Mouse (Mus musculus) lung, embryonic 14.5 days (tissue): ENCODE data around the gene Anxa3. TPM values are rescaled to one million over a fixed set of nuclear protein-coding genes. Genes with fewer than 3 reads are reported as not detected.

Source experiments
- ATAC-seq: fragments of 200-750 bp; cut with Nextera tagmentation; 2 replicates; pipeline ENCODE4 v1.8.0; 2017; ENCODE audit warnings: mild to moderate bottlenecking, moderate TSS enrichment, moderate library complexity; ENCODE audit not compliant: insufficient read depth
- DNase-seq: peaks from one replicate; pipeline ENCODE4 v3.0.0-alpha.2; 2015
- H3K27ac ChIP-seq: fragments of 300-500 bp; sonication (generic); 2 replicates; pipeline ENCODE4 v1.5.1; 2014; ENCODE audit warnings: low read depth, mild to moderate bottlenecking, moderate library complexity
- H3K27me3 ChIP-seq: fragments of 300-500 bp; sonication (generic); 2 replicates; pipeline ENCODE4 v1.6.1; 2014; ENCODE audit warnings: low read length, control low read depth; ENCODE audit not compliant: insufficient read depth
- H3K36me3 ChIP-seq: fragments of 300-500 bp; sonication (generic); 2 replicates; pipeline ENCODE4 v1.6.1; 2014; ENCODE audit warnings: control low read depth; ENCODE audit not compliant: insufficient read depth
- H3K4me1 ChIP-seq: fragments of 300-500 bp; sonication (generic); 2 replicates; pipeline ENCODE4 v1.6.1; 2014; ENCODE audit warnings: antibody characterized with exemption, control low read depth; ENCODE audit not compliant: insufficient read depth
- H3K4me2 ChIP-seq: fragments of 300-500 bp; sonication (generic); 2 replicates; pipeline ENCODE4 v1.6.1; 2014; ENCODE audit warnings: mild to moderate bottlenecking
- H3K4me3 ChIP-seq: fragments of 300-500 bp; sonication (generic); 2 replicates; pipeline ENCODE4 v1.5.1; 2014; ENCODE audit warnings: low read depth, low read length
- H3K9ac ChIP-seq: fragments of 300-500 bp; sonication (generic); 2 replicates; pipeline ENCODE4 v1.6.1; 2014
- H3K9me3 ChIP-seq: fragments of 300-500 bp; sonication (generic); 2 replicates; pipeline ENCODE4 v1.6.1; 2016; ENCODE audit warnings: low read depth, low read length, control low read depth
- CTCF ChIP-seq: IDR thresholded peaks from 2 replicates; pipeline ENCODE4 v1.5.1; 2016; ENCODE audit warnings: antibody characterized with exemption, low read depth
- whole genome bisulfite sequencing: fragments of 180-500 bp; shearing (Covaris S2); extraction: QIAGEN DNeasy Blood & Tissue Kit; methylation state at CpG from one replicate; pipeline ENCODE4 v1.1.7; 2014; 5-methylcytosine and 5-hydroxymethylcytosine counted together
- polyA plus RNA-seq: library from polyadenylated mRNA; unstranded; fragments of >200 nt; fragmentation: Nextera tagmentation; extraction: Ambion mirVana; gene quantifications from 2 replicates; pipeline ENCODE4 v1.2.1, GENCODE M21; 2014

The Anxa3 gene
- polyA plus RNA-seq, 1 experiment from 2014 or later: 53.0 TPM

- ATAC-seq (peak; percentile 38), DNase-seq (peak; percentile 52)
- Histone ChIP-seq H3K4me3 (no peak overlapping the region), H3K9ac (no peak overlapping the region), H3K27me3 (no peaks in the 10 kb centered on the region), H3K27ac (peak overlapping the region; percentile 63; the same call in 1 of the 2 replicates), H3K9me3 (no peaks in the 10 kb centered on the region), H3K4me2 (no peak overlapping the region), H3K36me3 (no peaks in the 10 kb centered on the region), H3K4me1 (peaks cover 8% of the 10 kb centered on the region; the same call in 1 of the 2 replicates)
- WGBS: 33% methylated on average over 7 of the region's 7 CpGs
- TF ChIP-seq CTCF: no peak
Measured at GRCm38 (mm10) chr5:96802185-96802584, 9.0 kb downstream of the Anxa3 start.

- Histone ChIP-seq H3K4me3 (no peak overlapping the region), H3K36me3 (no peaks in the 10 kb centered on the region), H3K4me1 (peaks cover 8% of the 10 kb centered on the region; the same call in 1 of the 2 replicates), H3K27ac (peak overlapping the region; percentile 47; the same call in 1 of the 2 replicates), H3K4me2 (no peak overlapping the region), H3K9me3 (no peaks in the 10 kb centered on the region), H3K9ac (no peak overlapping the region), H3K27me3 (no peaks in the 10 kb centered on the region)
- DNase-seq (no peak), ATAC-seq (no peak)
- no peak for TF ChIP-seq CTCF
- WGBS: 17% methylated on average over 3 of the region's 3 CpGs
Measured at GRCm38 (mm10) chr5:96803091-96803490, 10.0 kb downstream of the Anxa3 start.

GRCm38 (mm10) chr5:96804304-96804703, 11.2 kb downstream of the Anxa3 start:
- no peaks in the 10 kb centered on the region for H3K36me3 ChIP-seq
- WGBS: 46% methylated on average over 4 of the region's 4 CpGs
- H3K27ac ChIP-seq: peak overlapping the region; percentile 31; the same call in 1 of the 2 replicates
- TF ChIP-seq CTCF: no peak
- H3K4me3 ChIP-seq: no peak overlapping the region
- DNase-seq (peak; percentile 72), ATAC-seq (peak; percentile 36; the same call in 1 of the 2 replicates)
- peaks cover 8% of the 10 kb centered on the region; the same call in 1 of the 2 replicates for H3K4me1 ChIP-seq
- no peaks in the 10 kb centered on the region for H3K9me3 ChIP-seq
- no peaks in the 10 kb centered on the region for H3K27me3 ChIP-seq
- H3K9ac ChIP-seq: no peak overlapping the region
- H3K4me2 ChIP-seq: no peak overlapping the region

- Histone ChIP-seq H3K36me3 (no peaks in the 10 kb centered on the region), H3K4me1 (peaks cover 8% of the 10 kb centered on the region; the same call in 1 of the 2 replicates), H3K27ac (peak overlapping the region; percentile 31; the same call in 1 of the 2 replicates), H3K4me3 (no peak overlapping the region), H3K4me2 (no peak overlapping the region), H3K9ac (no peak overlapping the region), H3K27me3 (no peaks in the 10 kb centered on the region), H3K9me3 (no peaks in the 10 kb centered on the region)
- no peak for TF ChIP-seq CTCF
- no peak for DNase-seq
- 66% methylated on average over 3 of the region's 3 CpGs for WGBS
- ATAC-seq: peak; percentile 28; the same call in 1 of the 2 replicates
Measured at GRCm38 (mm10) chr5:96804813-96805212, 11.7 kb downstream of the Anxa3 start.

DNA sequence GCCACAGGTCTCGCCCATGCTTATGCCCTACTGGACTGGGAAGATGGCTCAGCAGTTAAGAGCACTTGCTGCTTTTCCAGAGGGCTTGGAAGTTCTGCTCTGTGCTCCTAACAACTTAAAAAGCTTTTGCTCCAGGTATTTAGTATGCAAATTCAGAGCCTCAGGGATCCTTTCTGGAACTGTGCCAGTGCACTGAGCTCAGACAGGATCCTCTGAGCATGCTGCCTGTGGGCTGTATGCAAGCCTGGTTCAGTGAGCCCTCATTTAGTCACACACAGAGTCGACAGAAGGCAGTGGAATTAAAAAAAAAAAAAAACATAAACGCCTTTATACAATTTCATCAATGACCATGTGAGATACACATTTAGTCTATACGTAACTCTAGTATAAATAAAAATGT, 17.5 kb downstream of the Anxa3 start:
- no peak overlapping the region for H3K4me3 ChIP-seq
- no peak overlapping the region for H3K9ac ChIP-seq
- H3K9me3 ChIP-seq: no peaks in the 10 kb centered on the region
- H3K27me3 ChIP-seq: no peaks in the 10 kb centered on the region
- no peak overlapping the region for H3K27ac ChIP-seq
- no peak for TF ChIP-seq CTCF
- WGBS: 75% methylated on average over 4 of the region's 4 CpGs
- H3K4me1 ChIP-seq: no peaks in the 10 kb centered on the region; the same call in 1 of the 2 replicates
- H3K4me2 ChIP-seq: no peak overlapping the region
- no peak for ATAC-seq
- no peaks in the 10 kb centered on the region for H3K36me3 ChIP-seq
- DNase-seq: no peak

GRCm38 (mm10) chr5:96824769-96825327, 31.7 kb downstream of the Anxa3 start:
- DNase-seq (no peak), ATAC-seq (no peak)
- Histone ChIP-seq H3K4me1 (no peaks in the 10 kb centered on the region), H3K27ac (no peak overlapping the region), H3K9ac (no peak overlapping the region), H3K27me3 (no peaks in the 10 kb centered on the region), H3K9me3 (no peaks in the 10 kb centered on the region), H3K4me3 (no peak overlapping the region), H3K4me2 (no peak overlapping the region), H3K36me3 (0 out of 2 replicates have a peak, but pooled peaks cover 2% of the 10 kb centered on the region)
- TF ChIP-seq CTCF: no peak
- WGBS: 86% methylated on average over 13 of the region's 13 CpGs

DNA sequence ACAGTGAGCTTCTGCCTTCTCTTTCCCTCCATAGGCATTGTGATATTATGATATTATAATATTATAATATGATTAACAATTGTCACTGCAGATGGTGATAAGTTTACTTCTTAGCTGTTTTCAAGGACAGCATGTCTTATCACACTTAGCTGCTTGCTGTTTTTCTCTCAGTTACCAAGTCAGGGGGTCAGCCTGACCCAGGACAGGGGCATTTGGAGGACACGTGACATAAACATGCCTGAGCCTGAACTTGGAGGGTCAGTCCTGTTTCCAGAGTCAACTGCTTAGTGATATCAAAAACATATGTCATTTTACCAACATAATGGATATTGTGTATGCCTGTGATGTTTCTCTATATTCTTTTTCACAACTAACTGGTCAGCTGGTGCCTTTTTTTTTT, 34.0 kb downstream of the Anxa3 start:
- 49% methylated on average over 1 of the region's 1 CpGs for WGBS
- Histone ChIP-seq H3K9ac (no peak overlapping the region), H3K4me2 (no peak overlapping the region), H3K27ac (no peak overlapping the region), H3K4me3 (no peak overlapping the region), H3K9me3 (no peaks in the 10 kb centered on the region), H3K27me3 (no peaks in the 10 kb centered on the region), H3K36me3 (no peaks in the 10 kb centered on the region), H3K4me1 (no peaks in the 10 kb centered on the region)
- no peak for TF ChIP-seq CTCF
- ATAC-seq: no peak
- DNase-seq: no peak
